Mouse (Mus musculus) CD4-positive helper T cell, adult 2 months (primary cell): ENCODE data around the gene Gm3468.
"Not testable (repeated sequence)": the region's sequence is repeated elsewhere in the genome, so short reads cannot be mapped to it uniquely, and the experiment has no call there.

Experiments used
- DNase-seq: peaks from one replicate; pipeline ENCODE4 v3.0.0-alpha.2; 2012; ENCODE audit warnings: low read depth, missing footprints, low spot score

Gene Gm3468

DNA sequence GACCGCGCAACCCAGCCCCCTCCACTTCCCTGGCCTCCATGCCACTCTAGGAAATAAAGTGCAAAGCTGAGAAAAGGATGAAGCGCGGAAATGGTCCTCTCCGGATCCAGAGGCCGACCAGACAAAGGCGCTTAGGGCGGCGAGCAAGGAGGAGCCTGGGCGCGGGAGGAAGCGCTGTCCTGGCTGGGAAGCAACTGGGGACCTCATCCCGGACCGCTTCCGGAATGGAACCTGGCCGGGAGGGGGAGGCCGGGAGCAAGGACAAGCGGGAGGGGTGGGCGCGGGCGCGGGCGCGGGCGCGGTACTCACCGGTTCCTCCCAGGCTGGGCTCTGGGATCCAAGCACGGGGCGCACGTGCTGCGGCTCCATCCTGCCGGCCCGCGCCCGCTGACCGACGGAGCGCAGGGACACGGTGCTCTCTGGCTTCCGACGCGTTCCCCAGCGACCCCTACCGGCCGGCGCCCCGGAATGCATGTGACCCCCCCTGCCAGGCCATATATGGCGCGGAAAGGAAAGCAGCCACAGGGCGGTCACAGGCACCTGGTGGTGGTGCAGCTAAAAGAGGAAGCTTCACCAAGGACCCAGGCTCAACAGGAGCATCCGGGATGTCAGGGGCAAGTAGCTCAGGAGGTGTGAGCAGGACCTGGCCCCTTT, at the start of gene Gm3468:
TSS of gene Gm3468 (minus strand) at position 394 of the 654 bp plus-strand sequence.
- peak; percentile 71 for DNase-seq

DNA sequence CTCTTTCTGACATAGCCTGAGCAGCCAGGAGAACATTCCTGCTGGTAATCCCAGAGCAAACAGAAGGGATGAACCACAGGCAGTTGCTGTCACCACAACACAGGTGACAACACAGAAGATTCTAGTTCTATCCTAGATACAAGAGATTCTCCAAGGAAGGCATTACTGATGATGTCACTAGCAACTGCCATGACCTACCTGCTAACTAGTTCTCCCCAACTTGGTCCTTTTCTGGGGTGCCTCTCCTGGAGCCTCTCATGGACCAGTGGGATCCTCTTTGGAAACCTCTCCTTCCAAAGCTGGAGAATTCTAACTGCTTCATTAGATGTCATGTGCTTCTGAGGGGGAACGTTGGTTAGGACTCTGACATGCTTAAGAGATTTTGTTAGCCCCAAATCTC, 17.2 kb upstream of the Gm3468 start, which contains the start of gene Gm3476:
TSS of gene Gm3476 (minus strand) at position 101 of the 400 bp plus-strand sequence.
- DNase-seq, result not testable (repeated sequence)

DNA sequence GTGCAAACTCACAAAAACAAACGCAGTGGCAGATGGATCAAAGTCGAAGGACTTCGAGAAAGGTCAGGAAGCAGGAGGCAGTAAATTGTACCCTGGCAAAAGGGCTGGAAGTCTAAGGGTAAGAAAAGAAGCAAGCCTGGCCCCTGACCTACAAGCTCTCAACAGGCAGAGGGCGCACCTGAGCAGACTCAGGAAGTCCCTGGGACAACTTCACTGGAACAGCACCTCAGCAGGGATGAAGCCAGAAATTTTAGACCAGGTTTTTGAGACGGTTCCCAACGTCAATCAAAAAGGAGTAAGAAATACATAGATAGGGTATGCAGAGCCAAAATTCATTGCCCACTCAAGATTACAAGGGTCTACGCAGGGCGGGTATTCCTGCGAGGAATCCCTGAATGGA, 965 bp downstream of the Gm3468 start:
- not testable (repeated sequence) for DNase-seq

DNA sequence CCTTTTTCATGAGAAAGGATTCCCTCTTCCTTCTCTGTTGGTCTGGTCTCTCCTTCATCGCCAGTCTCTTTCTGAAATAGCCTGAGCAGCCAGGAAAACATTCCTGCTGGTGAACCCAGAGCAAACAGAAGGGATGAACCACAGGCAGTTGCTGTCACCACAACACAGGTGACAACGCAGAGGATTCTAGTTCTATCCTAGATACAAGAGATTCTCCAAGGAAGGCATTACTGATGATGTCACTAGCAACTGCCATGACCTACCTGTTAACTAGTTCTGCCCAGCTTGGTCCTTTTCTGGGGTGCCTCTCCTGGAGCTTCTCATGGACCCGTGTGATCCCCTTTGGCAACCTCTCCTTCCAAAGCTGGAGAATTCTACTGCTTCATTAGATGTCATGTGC, 14.6 kb downstream of the Gm3468 start, which contains the start of gene Gm8206:
TSS of gene Gm8206 (minus strand) at position 101 of the 400 bp plus-strand sequence.
- DNase-seq, result not testable (repeated sequence)

DNA sequence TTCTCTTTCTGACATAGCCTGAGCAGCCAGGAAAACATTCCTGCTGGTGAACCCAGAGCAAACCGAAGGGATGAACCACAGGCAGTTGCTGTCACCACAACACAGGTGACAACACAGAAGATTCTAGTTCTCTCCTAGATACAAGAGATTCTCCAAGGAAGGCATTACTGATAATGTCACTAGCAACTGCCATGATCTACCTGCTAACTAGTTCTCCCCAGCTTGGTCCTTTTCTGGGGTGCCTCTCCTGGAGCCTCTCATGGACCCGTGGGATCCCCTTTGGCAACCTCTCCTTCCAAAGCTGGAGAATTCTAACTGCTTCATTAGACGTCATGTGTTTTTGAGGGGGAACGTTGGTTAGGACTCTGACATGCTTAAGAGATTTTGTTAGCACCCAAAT, 50.3 kb downstream of the Gm3468 start, which contains the start of gene Gm6337:
TSS of gene Gm6337 (minus strand) at position 101 of the 400 bp plus-strand sequence.
- DNase-seq, result not testable (repeated sequence)
